Mouse (Mus musculus): Measurements from ENCODE around the gene Phf11a. TPM values are rescaled to one million over a fixed set of nuclear protein-coding genes. Genes with fewer than 3 reads are reported as not detected.

Phf11a gene
- polyA plus RNA-seq (2014; fragmentation: Illumina TruSeq; extraction: RNeasy Lipid Tissue Mini Kit (QIAGEN cat#74804); ENCODE audit: low read depth, low replicate concordance), result 0.50 TPM

GRCm38 (mm10) chr14:59297391-59297790 lies at the start of gene Phf11a:
Phf11a (minus strand) TSS chr14:59297522.

GRCm38 (mm10) chr14:59341189-59341588 lies 43.9 kb upstream of the Phf11a start, which contains the start of gene Phf11b:
Phf11b (minus strand) TSS chr14:59341351.

GRCm38 (mm10) chr14:59260056-59260455 lies 37.3 kb downstream of the Phf11a start, which contains the start of gene Gm6904:
Gm6904 (minus strand) TSS chr14:59260216.

Other genes with a start within 250 kb of the Phf11a start
- not detected for gene 1700129C05Rik, start 154.6 kb downstream of the Phf11a start, polyA plus RNA-seq (2014; fragmentation: Illumina TruSeq; extraction: RNeasy Lipid Tissue Mini Kit (QIAGEN cat#74804); ENCODE audit: low read depth, low replicate concordance)
- not detected for gene Gm5142, start 118.8 kb downstream of the Phf11a start, polyA plus RNA-seq (2014; fragmentation: Illumina TruSeq; extraction: RNeasy Lipid Tissue Mini Kit (QIAGEN cat#74804); ENCODE audit: low read depth, low replicate concordance)
- 69.2 TPM for gene Rcbtb1, start 96.3 kb downstream of the Phf11a start, polyA plus RNA-seq (2014; fragmentation: Illumina TruSeq; extraction: RNeasy Lipid Tissue Mini Kit (QIAGEN cat#74804); ENCODE audit: low read depth, low replicate concordance)
- gene Gm6904, start 37.3 kb downstream of the Phf11a start, polyA plus RNA-seq (2014; fragmentation: Illumina TruSeq; extraction: RNeasy Lipid Tissue Mini Kit (QIAGEN cat#74804); ENCODE audit: low read depth, low replicate concordance), result not detected
- gene Phf11b, start 43.8 kb upstream of the Phf11a start, polyA plus RNA-seq (2014; fragmentation: Illumina TruSeq; extraction: RNeasy Lipid Tissue Mini Kit (QIAGEN cat#74804); ENCODE audit: low read depth, low replicate concordance), result 3.7 TPM
- 6.5 TPM for gene Phf11d, start 67.9 kb upstream of the Phf11a start, polyA plus RNA-seq (2014; fragmentation: Illumina TruSeq; extraction: RNeasy Lipid Tissue Mini Kit (QIAGEN cat#74804); ENCODE audit: low read depth, low replicate concordance)
- gene Phf11c, start 97.9 kb upstream of the Phf11a start, polyA plus RNA-seq (2014; fragmentation: Illumina TruSeq; extraction: RNeasy Lipid Tissue Mini Kit (QIAGEN cat#74804); ENCODE audit: low read depth, low replicate concordance), result 5.9 TPM
- 22.9 TPM for gene Setdb2, start 143.4 kb upstream of the Phf11a start, polyA plus RNA-seq (2014; fragmentation: Illumina TruSeq; extraction: RNeasy Lipid Tissue Mini Kit (QIAGEN cat#74804); ENCODE audit: low read depth, low replicate concordance)
- gene Cab39l, start 143.4 kb upstream of the Phf11a start, polyA plus RNA-seq (2014; fragmentation: Illumina TruSeq; extraction: RNeasy Lipid Tissue Mini Kit (QIAGEN cat#74804); ENCODE audit: low read depth, low replicate concordance), result 114 TPM